Mouse (Mus musculus) embryonic fibroblast, embryonic 13.5 days (primary cell): ENCODE results near the gene Ciao2b.

Source experiments
- CTCF ChIP-seq: IDR thresholded peaks from 2 replicates; pipeline ENCODE4 v1.5.1; 2011; ENCODE audit warnings: mild to moderate bottlenecking, control low read depth, low read length, moderate library complexity, borderline replicate concordance; ENCODE audit not compliant: insufficient read depth
- POLR2A ChIP-seq: IDR thresholded peaks from 2 replicates; pipeline ENCODE4 v1.6.1; 2011; ENCODE audit warnings: low read depth, mild to moderate bottlenecking, control low read depth, low read length, moderate library complexity

GRCm38 (mm10) chr8:104602468-104603244 lies 39.1 kb downstream of the Ciao2b start:
- TF ChIP-seq CTCF (peak; percentile 99), POLR2A (no peak)
